Mouse (Mus musculus) forebrain, embryonic 12.5 days (tissue): ENCODE results near the gene Cfap52. TPM values are rescaled to one million over a fixed set of nuclear protein-coding genes. Genes with fewer than 3 reads are reported as not detected.

Experiments
- ATAC-seq: fragments of 200-750 bp; cut with Nextera tagmentation; 2 replicates; pipeline ENCODE4 v1.8.0; 2017; ENCODE audit warnings: moderate TSS enrichment; ENCODE audit not compliant: low FRiP score
- H3K27ac ChIP-seq: fragments of 300-500 bp; sonication (generic); 2 replicates; pipeline ENCODE4 v1.5.1; 2016; ENCODE audit warnings: mild to moderate bottlenecking
- H3K27me3 ChIP-seq: fragments of 300-500 bp; sonication (generic); 2 replicates; pipeline ENCODE4 v1.6.1; 2016; ENCODE audit warnings: mild to moderate bottlenecking
- H3K36me3 ChIP-seq: fragments of 300-500 bp; sonication (generic); replicated peaks from 2 replicates; pipeline ENCODE4 v1.6.1; 2016; ENCODE audit warnings: mild to moderate bottlenecking
- H3K4me1 ChIP-seq: fragments of 300-500 bp; sonication (generic); 2 replicates; pipeline ENCODE4 v1.6.1; 2016
- H3K4me2 ChIP-seq: fragments of 300-500 bp; sonication (generic); 2 replicates; pipeline ENCODE4 v1.6.1; 2016; ENCODE audit warnings: mild to moderate bottlenecking, moderate library complexity
- H3K4me3 ChIP-seq: fragments of 300-500 bp; sonication (generic); replicated peaks from 2 replicates; pipeline ENCODE4 v1.5.1; 2016; ENCODE audit warnings: mild to moderate bottlenecking
- H3K9ac ChIP-seq: fragments of 300-500 bp; sonication (generic); 2 replicates; pipeline ENCODE4 v1.6.1; 2016; ENCODE audit warnings: mild to moderate bottlenecking
- H3K9me3 ChIP-seq: fragments of 300-500 bp; sonication (generic); 2 replicates; pipeline ENCODE4 v1.6.1; 2016
- WGBS: fragments of 180-500 bp; shearing (Covaris S2); methylation state at CpG from one replicate; pipeline ENCODE4 v1.1.7; 2016; 5-methylcytosine and 5-hydroxymethylcytosine counted together
- polyA plus RNA-seq: library from polyadenylated mRNA; unstranded; fragments of >200 nt; fragmentation: Nextera tagmentation; extraction: Ambion mirVana; gene quantifications from 2 replicates; pipeline ENCODE4 v1.2.1, GENCODE M21; 2016

The Cfap52 gene
- polyA plus RNA-seq, result 1.4 and 1.9 TPM in 2 replicates

DNA sequence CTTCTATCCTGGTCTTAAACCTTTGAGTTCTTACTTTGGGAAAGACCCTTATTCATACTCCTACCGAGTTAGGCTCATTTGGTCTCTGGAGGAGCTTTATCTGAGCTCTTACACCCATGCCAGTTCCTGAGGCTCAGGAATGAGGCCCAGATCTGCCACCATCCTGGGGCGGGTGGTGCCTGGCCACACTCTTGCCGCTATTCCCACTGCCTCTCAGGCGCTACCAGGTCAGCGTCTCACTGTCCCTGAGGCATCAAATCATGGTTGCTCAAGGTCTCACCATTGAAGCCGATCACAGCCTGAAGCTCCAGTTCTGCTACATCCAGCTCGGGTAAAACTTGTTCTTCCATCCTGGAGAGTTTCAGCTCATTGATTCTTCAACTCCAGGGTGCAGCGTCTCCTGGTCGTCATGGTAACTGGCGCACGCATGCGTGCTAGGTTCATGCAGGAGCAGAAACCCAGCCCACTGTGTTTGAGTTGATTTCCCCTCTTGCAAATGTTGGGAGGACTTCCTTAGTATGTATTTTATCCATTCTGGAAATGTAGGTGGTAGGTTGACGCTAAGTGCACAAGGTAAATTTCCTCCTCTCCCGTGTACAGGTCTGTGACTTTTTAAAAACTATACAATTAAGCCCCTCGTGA, at the start of gene Cfap52:
TSS of gene Cfap52 (minus strand) at position 410 of the 642 bp plus-strand sequence.
- H3K27me3 ChIP-seq, result no peaks in the 10 kb centered on the region
- peak; percentile 82 for ATAC-seq
- H3K9me3 ChIP-seq, result no peaks in the 10 kb centered on the region
- H3K4me3 ChIP-seq, result peak within 1 kb of the TSS; percentile 63
- H3K36me3 ChIP-seq, result peaks cover 3% of the 10 kb centered on the region; the same call in 1 of the 2 replicates
- H3K27ac ChIP-seq, result no peak within 1 kb of the TSS
- 8% methylated on average over 15 of the region's 15 CpGs for whole genome bisulfite sequencing
- H3K4me1 ChIP-seq, result peaks cover 20% of the 10 kb centered on the region
- H3K9ac ChIP-seq, result peak within 1 kb of the TSS; percentile 66
- H3K4me2 ChIP-seq, result peak within 1 kb of the TSS; percentile 89

DNA sequence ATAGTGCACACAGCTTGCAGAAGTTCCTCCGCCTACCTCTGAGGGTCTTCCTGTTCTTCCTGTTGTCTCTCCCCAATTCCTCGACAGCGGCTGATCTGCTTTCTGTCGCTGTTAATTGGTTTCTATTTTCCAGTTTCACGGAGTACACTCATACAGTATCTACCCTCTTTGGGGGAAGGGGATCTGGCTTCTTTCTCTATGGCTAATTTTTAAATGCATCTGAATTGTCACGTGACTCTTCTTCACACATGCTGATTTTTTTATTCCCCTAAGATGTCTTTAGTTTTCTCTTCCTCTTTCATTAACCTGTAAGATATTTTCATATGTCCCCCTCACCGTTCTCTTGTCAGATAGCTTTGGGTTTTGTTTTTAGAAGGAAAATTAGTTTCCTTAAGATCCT, 46.8 kb upstream of the Cfap52 start:
- peaks cover 12% of the 10 kb centered on the region for H3K4me1 ChIP-seq
- WGBS, result 82% methylated on average over 7 of the region's 7 CpGs
- no peak overlapping the region for H3K4me2 ChIP-seq
- ATAC-seq, result no peak
- no peaks in the 10 kb centered on the region for H3K36me3 ChIP-seq
- no peak overlapping the region for H3K9ac ChIP-seq
- H3K9me3 ChIP-seq, result no peaks in the 10 kb centered on the region
- H3K27ac ChIP-seq, result no peak overlapping the region
- H3K4me3 ChIP-seq, result no peak overlapping the region
- no peaks in the 10 kb centered on the region for H3K27me3 ChIP-seq

DNA sequence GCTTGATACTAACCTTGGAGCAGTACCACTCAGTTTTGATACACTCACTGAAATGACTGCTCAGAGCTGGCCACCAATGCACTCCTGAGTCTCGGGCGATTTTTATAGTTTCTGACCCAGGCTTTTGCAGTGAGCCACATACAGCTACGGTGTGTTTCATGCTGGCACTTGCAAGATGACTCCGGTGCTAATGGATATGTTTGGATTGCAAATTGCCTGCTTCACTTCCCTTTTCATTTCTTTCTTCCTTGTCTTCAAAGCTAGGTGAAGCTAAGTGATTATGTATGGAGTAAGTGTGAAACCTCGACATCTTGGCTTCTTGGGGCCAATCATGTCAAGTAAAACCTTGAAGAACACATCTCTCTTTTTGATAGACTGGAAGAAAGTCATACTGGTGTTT, 43.9 kb upstream of the Cfap52 start:
- Histone ChIP-seq H3K27me3 (no peaks in the 10 kb centered on the region), H3K4me3 (no peak overlapping the region), H3K9me3 (no peaks in the 10 kb centered on the region), H3K27ac (no peak overlapping the region), H3K4me1 (peaks cover 28% of the 10 kb centered on the region), H3K9ac (no peak overlapping the region), H3K36me3 (no peaks in the 10 kb centered on the region), H3K4me2 (no peak overlapping the region)
- WGBS, result 76% methylated on average over 5 of the region's 5 CpGs
- no peak for ATAC-seq

DNA sequence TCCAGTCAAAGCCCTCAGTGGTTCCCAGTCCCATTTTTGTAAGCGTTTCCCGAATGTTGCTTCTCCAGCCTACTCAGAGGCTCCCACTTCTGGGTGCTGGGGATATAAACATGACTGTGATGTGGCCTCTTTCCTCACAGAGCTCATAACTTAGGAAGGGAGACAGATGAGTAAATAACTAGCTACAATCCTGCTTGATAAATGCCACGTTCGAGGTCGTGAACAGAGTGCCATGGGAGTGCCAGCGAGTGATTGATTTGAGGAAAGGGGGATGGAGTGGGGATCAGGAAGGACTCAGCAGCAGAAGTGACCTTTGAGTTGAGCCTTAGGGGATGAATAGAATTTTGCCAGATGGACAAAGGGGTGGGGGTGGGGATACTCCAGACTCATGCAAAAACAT, 42.2 kb upstream of the Cfap52 start:
- Histone ChIP-seq H3K27me3 (no peaks in the 10 kb centered on the region), H3K9me3 (no peaks in the 10 kb centered on the region), H3K36me3 (no peaks in the 10 kb centered on the region), H3K27ac (no peak overlapping the region), H3K4me1 (peaks cover 28% of the 10 kb centered on the region), H3K9ac (no peak overlapping the region), H3K4me2 (no peak overlapping the region), H3K4me3 (no peak overlapping the region)
- WGBS, result 71% methylated on average over 6 of the region's 6 CpGs
- no peak for ATAC-seq

DNA sequence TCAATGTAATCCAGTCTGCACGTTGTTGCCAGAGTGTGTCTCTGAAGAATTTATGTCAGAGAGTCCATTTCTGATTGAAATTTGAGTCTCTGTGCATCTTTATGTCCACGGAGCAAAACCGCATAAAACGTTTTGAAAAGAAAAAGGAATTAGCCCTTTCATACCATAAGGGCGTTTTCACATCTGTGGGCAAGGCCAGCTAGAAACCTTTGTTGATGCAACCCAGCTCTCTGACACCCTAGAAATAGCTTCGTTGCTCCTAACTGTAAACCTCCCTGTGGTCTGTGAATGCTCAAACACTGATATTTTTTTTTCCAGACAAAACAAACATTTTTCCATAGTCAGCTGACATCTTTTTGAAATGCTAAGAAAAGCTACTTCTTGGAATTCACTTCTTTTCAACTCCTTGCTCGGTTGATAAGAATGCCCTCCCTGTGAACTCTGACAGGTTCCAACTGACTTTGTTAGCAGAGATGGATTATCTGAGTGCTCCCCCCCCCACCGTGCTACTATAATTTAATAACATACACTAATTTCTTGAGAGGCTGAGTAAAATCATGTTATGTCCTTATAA, 40.9 kb upstream of the Cfap52 start:
- Histone ChIP-seq H3K9me3 (no peaks in the 10 kb centered on the region), H3K27ac (no peak overlapping the region), H3K4me1 (peaks cover 28% of the 10 kb centered on the region), H3K9ac (no peak overlapping the region), H3K27me3 (no peaks in the 10 kb centered on the region), H3K36me3 (no peaks in the 10 kb centered on the region), H3K4me3 (no peak overlapping the region), H3K4me2 (no peak overlapping the region)
- ATAC-seq, result no peak
- WGBS, result 24% methylated on average over 8 of the region's 8 CpGs

DNA sequence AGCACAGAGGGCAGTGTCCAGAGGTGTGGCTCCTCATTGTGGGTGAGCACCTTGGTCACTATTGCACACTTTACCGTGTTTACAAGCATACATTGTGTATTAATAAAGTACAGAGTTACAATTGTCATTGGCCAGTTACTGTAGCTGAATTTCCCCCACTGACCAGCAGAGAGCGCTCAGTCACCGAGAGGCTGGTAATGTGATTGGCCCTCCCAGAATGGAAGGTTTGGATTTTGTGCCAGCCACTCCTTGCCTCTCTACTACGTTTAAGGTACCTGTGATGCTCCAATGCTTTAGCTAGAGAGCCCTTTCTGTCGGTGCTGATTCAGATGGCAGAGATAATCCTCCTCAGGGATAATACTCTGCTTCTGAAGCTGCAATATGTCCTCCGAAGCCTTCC, 38.7 kb upstream of the Cfap52 start:
- H3K4me1 ChIP-seq, result peaks cover 28% of the 10 kb centered on the region
- H3K4me3 ChIP-seq, result no peak overlapping the region
- 0 out of 2 replicates have a peak, but pooled peaks cover 2% of the 10 kb centered on the region for H3K27me3 ChIP-seq
- no peak overlapping the region for H3K27ac ChIP-seq
- 18% methylated on average over 6 of the region's 6 CpGs for WGBS
- H3K4me2 ChIP-seq, result no peak overlapping the region
- no peaks in the 10 kb centered on the region for H3K9me3 ChIP-seq
- H3K36me3 ChIP-seq, result no peaks in the 10 kb centered on the region
- ATAC-seq, result 0 out of 2 replicates have a peak, but pooled peaks have one; percentile 23
- no peak overlapping the region for H3K9ac ChIP-seq

DNA sequence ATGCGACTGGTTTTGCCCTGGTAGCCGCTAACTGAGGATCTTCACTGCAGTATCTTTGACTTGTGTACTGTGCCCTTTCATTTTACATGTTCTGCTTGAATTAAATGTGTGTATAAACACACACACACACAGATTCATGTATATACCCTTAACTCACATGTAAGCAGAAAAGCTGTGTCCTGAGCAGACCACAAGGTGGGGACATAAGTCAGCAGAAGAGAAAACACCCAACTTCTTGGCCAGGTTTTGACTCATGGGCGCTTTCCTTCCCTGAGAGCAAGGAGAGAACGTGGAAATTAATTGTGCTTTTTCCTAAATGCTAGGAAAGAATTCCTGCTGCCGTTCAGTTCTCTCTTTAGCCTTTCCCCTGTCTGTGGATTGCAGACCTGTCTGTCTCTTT, 34.2 kb upstream of the Cfap52 start:
- Histone ChIP-seq H3K4me1 (0 out of 2 replicates have a peak, but pooled peaks cover 4% of the 10 kb centered on the region), H3K4me3 (no peak overlapping the region), H3K36me3 (no peaks in the 10 kb centered on the region), H3K9ac (no peak overlapping the region), H3K4me2 (no peak overlapping the region), H3K27ac (no peak overlapping the region), H3K27me3 (0 out of 2 replicates have a peak, but pooled peaks cover 3% of the 10 kb centered on the region), H3K9me3 (no peaks in the 10 kb centered on the region)
- 79% methylated on average over 5 of the region's 5 CpGs for WGBS
- no peak for ATAC-seq

DNA sequence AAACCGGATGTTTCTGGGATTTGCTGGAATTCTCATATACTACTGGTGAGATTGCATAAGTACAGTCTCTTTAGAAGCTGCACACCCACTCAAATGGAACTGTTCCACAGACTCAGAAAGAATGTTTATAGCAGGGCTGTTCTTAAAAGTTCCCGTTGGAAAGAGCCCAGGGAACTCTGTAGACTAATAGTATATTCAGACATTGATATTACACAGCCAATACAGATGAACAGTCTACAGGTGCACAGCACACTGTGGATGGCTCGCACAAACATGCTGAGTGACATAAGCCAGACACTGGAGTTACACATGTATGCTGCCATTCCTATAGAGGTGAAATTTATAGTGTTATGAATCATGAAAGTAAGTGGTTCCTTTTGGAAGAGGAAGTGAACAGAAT, 33.5 kb upstream of the Cfap52 start:
- Histone ChIP-seq H3K9ac (no peak overlapping the region), H3K27me3 (0 out of 2 replicates have a peak, but pooled peaks cover 3% of the 10 kb centered on the region), H3K4me2 (no peak overlapping the region), H3K4me1 (0 out of 2 replicates have a peak, but pooled peaks cover 4% of the 10 kb centered on the region), H3K27ac (no peak overlapping the region), H3K36me3 (no peaks in the 10 kb centered on the region), H3K9me3 (no peaks in the 10 kb centered on the region), H3K4me3 (no peak overlapping the region)
- WGBS, result 93% methylated on average over 3 of the region's 3 CpGs
- no peak for ATAC-seq

DNA sequence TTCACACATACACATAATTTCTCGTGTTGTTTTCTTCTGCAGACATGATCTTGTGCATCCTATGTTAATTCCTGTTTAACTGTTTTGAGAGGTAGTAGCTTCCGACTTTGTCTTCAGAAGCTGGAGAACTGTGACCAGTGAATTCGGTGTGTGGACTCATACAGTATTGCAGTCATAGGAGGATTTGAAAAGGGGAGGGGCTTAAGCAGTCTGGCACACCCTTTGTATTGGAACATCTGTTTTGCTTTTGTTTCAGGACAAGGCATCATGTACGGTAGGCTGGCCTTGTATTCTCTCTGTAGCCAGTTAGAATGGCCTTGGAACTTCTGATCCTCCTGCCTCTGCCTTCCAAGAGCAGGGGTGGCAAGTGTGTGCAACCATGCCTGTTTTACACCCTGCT, 30.5 kb upstream of the Cfap52 start:
- Histone ChIP-seq H3K27me3 (0 out of 2 replicates have a peak, but pooled peaks cover 3% of the 10 kb centered on the region), H3K27ac (no peak overlapping the region), H3K4me1 (0 out of 2 replicates have a peak, but pooled peaks cover 4% of the 10 kb centered on the region), H3K4me2 (no peak overlapping the region), H3K9me3 (no peaks in the 10 kb centered on the region), H3K9ac (no peak overlapping the region), H3K36me3 (no peaks in the 10 kb centered on the region), H3K4me3 (no peak overlapping the region)
- WGBS, result 72% methylated on average over 4 of the region's 4 CpGs
- ATAC-seq, result no peak

DNA sequence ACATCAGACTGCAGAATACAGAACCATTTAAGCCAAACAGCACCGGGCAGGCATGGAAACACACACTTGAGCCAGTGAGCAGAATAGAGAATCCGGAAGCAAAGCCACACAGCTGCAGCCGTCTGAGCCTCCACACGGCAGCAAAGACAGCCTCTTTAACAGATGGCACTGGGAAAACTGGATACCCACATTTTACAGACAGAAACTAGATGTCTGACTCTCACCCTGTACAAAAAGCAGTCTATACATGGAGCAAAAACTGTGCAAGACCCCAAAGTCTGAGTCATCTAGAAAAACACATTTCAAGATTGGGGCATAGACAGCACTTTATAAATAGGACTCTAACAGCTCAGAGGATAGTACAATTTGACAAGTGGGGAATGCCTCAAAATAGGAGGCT, 25.8 kb upstream of the Cfap52 start:
- no peak overlapping the region for H3K9ac ChIP-seq
- H3K4me2 ChIP-seq, result no peak overlapping the region
- no peak for ATAC-seq
- H3K9me3 ChIP-seq, result no peaks in the 10 kb centered on the region
- H3K27me3 ChIP-seq, result no peaks in the 10 kb centered on the region
- 0 out of 2 replicates have a peak, but pooled peaks cover under 1% of the 10 kb centered on the region for H3K36me3 ChIP-seq
- WGBS, result 76% methylated on average over 4 of the region's 4 CpGs
- no peak overlapping the region for H3K4me3 ChIP-seq
- no peak overlapping the region for H3K27ac ChIP-seq
- peaks cover 11% of the 10 kb centered on the region for H3K4me1 ChIP-seq

DNA sequence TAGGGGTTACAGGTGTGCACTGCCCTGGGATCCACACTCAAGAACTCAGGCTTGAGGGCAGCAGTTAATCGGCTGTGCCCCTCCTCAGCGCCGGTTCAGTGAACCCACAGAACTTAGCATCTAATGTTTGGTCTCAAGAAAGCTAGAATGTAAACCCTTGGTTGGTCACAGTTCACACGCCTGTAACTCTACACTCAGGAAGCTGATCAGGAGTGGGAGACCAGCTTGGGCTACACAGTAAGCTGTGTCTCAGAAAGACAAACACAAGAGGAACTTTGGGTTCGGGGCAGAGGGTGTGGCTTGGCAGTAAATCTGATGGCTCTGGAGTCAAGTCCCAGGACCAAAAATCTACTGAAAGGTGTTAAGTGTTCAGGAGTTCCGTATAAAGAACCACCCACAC, 18.1 kb upstream of the Cfap52 start:
- peaks cover 3% of the 10 kb centered on the region; the same call in 1 of the 2 replicates for H3K4me1 ChIP-seq

DNA sequence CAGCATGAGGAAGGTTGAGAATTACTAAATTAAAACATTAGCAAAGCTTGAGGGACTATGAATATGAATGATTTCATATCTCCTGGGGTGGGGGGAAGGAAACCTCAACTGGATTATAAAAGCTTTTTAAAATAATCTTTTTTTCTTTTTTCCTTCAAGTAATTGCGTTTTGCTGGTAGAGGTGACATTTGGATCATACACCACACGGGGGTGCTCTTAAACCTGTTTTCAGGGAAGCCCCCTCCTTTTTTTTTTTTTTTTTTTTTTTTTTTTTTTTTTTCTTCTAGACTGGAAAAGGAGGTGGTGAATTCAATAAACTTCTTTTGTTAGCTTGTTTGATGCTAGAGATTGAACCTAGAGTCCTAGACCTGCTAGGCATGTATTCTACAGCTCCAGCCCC, 9.8 kb upstream of the Cfap52 start:
- H3K4me1 ChIP-seq, result no peaks in the 10 kb centered on the region
- H3K27ac ChIP-seq, result no peak overlapping the region
- 16% methylated on average over 2 of the region's 2 CpGs for WGBS
- H3K36me3 ChIP-seq, result peaks cover 23% of the 10 kb centered on the region
- H3K4me3 ChIP-seq, result no peak overlapping the region
- H3K9ac ChIP-seq, result no peak overlapping the region
- H3K27me3 ChIP-seq, result no peaks in the 10 kb centered on the region
- H3K9me3 ChIP-seq, result no peaks in the 10 kb centered on the region
- no peak overlapping the region for H3K4me2 ChIP-seq
- ATAC-seq, result no peak

More for the DNA sequence above, 18.1 kb upstream of the Cfap52 start:
- no peak for ATAC-seq
- H3K27ac ChIP-seq, result no peak overlapping the region
- WGBS, result 94% methylated on average over 6 of the region's 6 CpGs
- H3K4me3 ChIP-seq, result no peak overlapping the region
- no peaks in the 10 kb centered on the region for H3K9me3 ChIP-seq
- H3K27me3 ChIP-seq, result no peaks in the 10 kb centered on the region
- H3K4me2 ChIP-seq, result no peak overlapping the region
- H3K36me3 ChIP-seq, result peaks cover 2% of the 10 kb centered on the region; the same call in 1 of the 2 replicates
- H3K9ac ChIP-seq, result no peak overlapping the region

DNA sequence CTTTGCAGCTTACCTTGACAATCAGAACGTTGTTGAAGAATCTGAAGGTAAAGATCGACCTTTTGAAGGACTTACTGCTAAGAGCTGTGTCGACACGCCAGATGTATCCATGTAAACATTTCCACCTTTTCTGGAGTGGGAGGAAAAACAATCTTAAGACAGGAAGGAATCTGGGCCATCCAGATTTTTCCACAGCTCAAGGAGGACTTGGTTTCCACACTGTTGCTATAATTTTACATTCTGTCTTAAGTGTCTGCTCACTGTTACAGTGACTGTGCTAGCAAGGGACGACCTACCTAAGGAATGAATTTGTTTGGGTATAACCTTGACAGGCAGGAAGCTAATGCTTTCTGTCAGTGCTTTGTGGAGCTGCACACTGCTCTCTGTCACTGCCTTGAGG, 7.8 kb upstream of the Cfap52 start:
- ATAC-seq, result no peak
- WGBS, result 90% methylated on average over 5 of the region's 5 CpGs

More for the DNA sequence above, 7.8 kb upstream of the Cfap52 start:
- H3K4me1 ChIP-seq, result 0 out of 2 replicates have a peak, but pooled peaks cover 3% of the 10 kb centered on the region
- H3K9ac ChIP-seq, result no peak overlapping the region
- H3K4me3 ChIP-seq, result no peak overlapping the region
- H3K27me3 ChIP-seq, result no peaks in the 10 kb centered on the region
- H3K27ac ChIP-seq, result no peak overlapping the region
- no peak overlapping the region for H3K4me2 ChIP-seq
- no peaks in the 10 kb centered on the region for H3K9me3 ChIP-seq
- peaks cover 25% of the 10 kb centered on the region for H3K36me3 ChIP-seq
